Mouse (Mus musculus) ES-E14 (cell line): Measurements from ENCODE around the gene Ulk4. TPM values are rescaled to one million over a fixed set of nuclear protein-coding genes. Genes with fewer than 3 reads are reported as not detected.

ENCODE experiments used
- DNase-seq: peaks from one replicate; pipeline ENCODE4 v3.0.0-alpha.2; 2013; ENCODE audit warnings: low read depth, low spot score
- H3K27ac ChIP-seq: 2 replicates; pipeline ENCODE4 v1.5.1; 2012; ENCODE audit warnings: low read depth, mild to moderate bottlenecking, low read length, moderate library complexity, mixed read lengths; ENCODE audit not compliant: poor library complexity, insufficient read depth, severe bottlenecking
- H3K36me3 ChIP-seq: 2 replicates; pipeline ENCODE4 v1.6.1; 2012; ENCODE audit warnings: mild to moderate bottlenecking, low read length, moderate library complexity, mixed read lengths; ENCODE audit not compliant: control insufficient read depth, poor library complexity, insufficient read depth, severe bottlenecking
- H3K4me1 ChIP-seq, 2 experiments: fragments of 150-350 bp in 1 of 2; sonication (generic) in 1 of 2; 2 replicates each; pipeline ENCODE4 v1.6.1; 2012; ENCODE audit warnings: low read length in 2 of 2, mild to moderate bottlenecking in 1 of 2, mixed read lengths in 1 of 2; ENCODE audit not compliant: control insufficient read depth in 2 of 2, insufficient read depth in 2 of 2, poor library complexity in 1 of 2
- H3K4me3 ChIP-seq, 2 experiments: fragments of 150-350 bp in 1 of 2; sonication (generic) in 1 of 2; 2 replicates each; pipeline ENCODE4 v1.5.1; 2012; ENCODE audit warnings: low read length in 2 of 2, low read depth in 1 of 2, mild to moderate bottlenecking in 1 of 2, mixed read lengths in 1 of 2; ENCODE audit not compliant: insufficient read depth in 1 of 2, poor library complexity in 1 of 2, severe bottlenecking in 1 of 2
- H3K9ac ChIP-seq: 2 replicates; pipeline ENCODE4 v1.6.1; 2012; ENCODE audit warnings: low read depth, mild to moderate bottlenecking, low read length, mixed read lengths; ENCODE audit not compliant: poor library complexity, insufficient read depth, severe bottlenecking
- H3K9me3 ChIP-seq: fragments of 150-350 bp; sonication (generic); 2 replicates; pipeline ENCODE4 v1.6.1; 2012; ENCODE audit warnings: low read depth, mild to moderate bottlenecking, low read length; ENCODE audit not compliant: control insufficient read depth, insufficient read depth
- CHD2 ChIP-seq: IDR thresholded peaks from 2 replicates; pipeline ENCODE4 v1.6.1; 2014; ENCODE audit warnings: mild to moderate bottlenecking, low read depth, low read length, inconsistent platforms
- HCFC1 ChIP-seq: IDR thresholded peaks from 2 replicates; pipeline ENCODE4 v1.6.1; 2012; ENCODE audit warnings: low read length, inconsistent platforms, borderline replicate concordance; ENCODE audit not compliant: insufficient read depth
- MAFK ChIP-seq: IDR thresholded peaks from 2 replicates; pipeline ENCODE4 v1.6.1; 2014; ENCODE audit warnings: mild to moderate bottlenecking, low read depth, low read length, inconsistent platforms; ENCODE audit not compliant: insufficient read depth
- ZC3H11A ChIP-seq: IDR thresholded peaks from 2 replicates; pipeline ENCODE4 v1.6.1; 2012; ENCODE audit warnings: low read depth, mild to moderate bottlenecking, inconsistent platforms, low read length, borderline replicate concordance
- ZNF384 ChIP-seq: IDR thresholded peaks from 2 replicates; pipeline ENCODE4 v1.6.1; 2012; ENCODE audit warnings: low read depth, low read length, inconsistent platforms
- in situ Hi-C, 2 experiments: fragments of 600-800 bp; cut with MboI; formaldehyde crosslinking; loops; one replicate each; pipeline ENCODE4 v1.15.1; 2025; ENCODE audit warnings: low sequenced_read_pairs in 2 of 2, inconsistent platforms in 1 of 2; ENCODE audit not compliant: unreplicated experiment in 2 of 2
- total RNA-seq: library from RNA; depleted of rRNA; stranded (reverse); fragments of 300-350 nt; gene quantifications from 2 replicates; pipeline ENCODE4 v1.2.3, GENCODE M21; 2012; rRNA removed

Gene Ulk4
- 25.7 and 31.5 TPM in 2 replicates for total RNA-seq

DNA sequence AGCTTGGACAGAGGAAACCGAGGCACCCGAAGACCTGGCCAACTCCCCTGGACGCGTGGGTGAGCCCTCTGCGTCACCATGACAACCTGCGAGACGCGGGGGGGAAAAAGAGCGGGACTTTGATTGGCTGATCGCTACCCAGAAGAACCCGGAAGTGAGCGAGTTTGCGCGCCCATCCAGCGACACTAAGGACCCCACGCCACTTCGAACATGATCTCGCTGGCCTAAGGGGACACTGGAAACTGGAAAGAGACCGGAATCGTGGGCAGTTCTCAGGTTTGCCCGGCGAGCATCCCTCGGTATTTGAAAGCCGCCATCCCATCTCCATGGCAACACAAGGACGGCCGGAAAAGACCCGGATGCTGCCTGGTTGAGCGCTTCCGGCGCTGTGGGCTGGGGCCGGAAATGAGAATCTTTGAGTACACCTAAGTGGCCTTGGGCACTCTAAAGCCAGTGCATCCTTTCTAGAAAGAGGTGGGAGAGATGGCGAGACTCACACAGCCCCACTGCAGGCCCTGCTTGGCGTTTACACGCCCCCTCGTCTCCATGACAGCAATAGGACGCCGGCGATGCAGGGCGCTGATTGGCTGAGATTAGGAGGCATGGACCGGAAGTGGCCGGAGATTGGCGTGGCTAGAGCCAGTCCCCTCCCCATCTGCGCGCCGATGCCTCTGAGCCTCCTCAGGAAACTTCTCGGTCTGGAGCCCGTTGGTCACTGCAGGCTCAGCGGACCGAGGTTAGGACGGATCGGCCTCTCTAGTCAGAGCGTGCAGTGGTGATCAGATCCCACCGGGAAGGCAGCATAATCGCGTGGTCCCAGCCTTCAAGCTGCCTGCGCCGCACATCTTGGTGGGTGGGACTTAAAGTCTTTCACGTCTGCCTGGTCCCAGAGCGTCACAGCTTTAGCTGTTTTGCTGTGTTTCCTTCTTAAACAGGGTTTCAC is at the start of gene Ulk4:
Gene Ulk4 (minus strand): TSS at position 80 of the 943 bp plus-strand sequence.
- in situ Hi-C loops = no loop called here
- Histone ChIP-seq H3K36me3 (no peaks in the 10 kb centered on the region), H3K4me1 (peaks cover 0 to 2% of the 10 kb centered on the region in 2 experiments; a peak in 1 of 4 replicates), H3K9me3 (no peaks in the 10 kb centered on the region), H3K9ac (peak within 1 kb of the TSS; percentile 84), H3K27ac (no peak within 1 kb of the TSS), H3K4me3 (peak within 1 kb of the TSS; percentile 84)
- no peak for TF ChIP-seq ZNF384
- peak; percentile 57; the same call in 1 of the 2 replicates for TF ChIP-seq HCFC1
- TF ChIP-seq MAFK = no peak
- DNase-seq = peak; percentile 87

- peaks cover 25% of the 10 kb centered on the region for H3K9me3 ChIP-seq
- H3K9ac ChIP-seq = no peak overlapping the region
- no peak overlapping the region for H3K27ac ChIP-seq
- peaks cover 0 to under 1% of the 10 kb centered on the region in 2 experiments; a peak in 1 of 4 replicates for H3K4me1 ChIP-seq
- TF ChIP-seq ZNF384 = no peak
- no peak for TF ChIP-seq CHD2
- no peak for TF ChIP-seq MAFK
- TF ChIP-seq HCFC1 = no peak
- TF ChIP-seq ZC3H11A = no peak
- DNase-seq = no peak
- peaks cover 30% of the 10 kb centered on the region for H3K36me3 ChIP-seq
- no peak overlapping the region for H3K4me3 ChIP-seq
- in situ Hi-C loops = no loop called here
Observed at GRCm38 (mm10) chr9:121322034-121322433, 45.0 kb upstream of the Ulk4 start.

- no peak overlapping the region for H3K4me3 ChIP-seq
- peaks cover 25% of the 10 kb centered on the region for H3K9me3 ChIP-seq
- TF ChIP-seq CHD2 (no peak), MAFK (no peak), ZNF384 (no peak), ZC3H11A (no peak), HCFC1 (no peak)
- peaks cover 0 to 5% of the 10 kb centered on the region in 2 experiments; a peak in 2 of 4 replicates for H3K4me1 ChIP-seq
- no peak overlapping the region for H3K27ac ChIP-seq
- in situ Hi-C loops = no loop called here
- no peak for DNase-seq
- H3K36me3 ChIP-seq = peaks cover 30% of the 10 kb centered on the region
- no peak overlapping the region for H3K9ac ChIP-seq
Observed at GRCm38 (mm10) chr9:121321118-121321517, 44.1 kb upstream of the Ulk4 start.

- Histone ChIP-seq H3K36me3 (peaks cover 30% of the 10 kb centered on the region), H3K9ac (no peak overlapping the region), H3K4me1 (peaks cover 3 to 12% of the 10 kb centered on the region in 2 experiments; a peak in 3 of 4 replicates), H3K4me3 (no peak overlapping the region), H3K27ac (no peak overlapping the region), H3K9me3 (peaks cover 25% of the 10 kb centered on the region)
- DNase-seq = no peak
- in situ Hi-C loops = no loop called here
- TF ChIP-seq ZNF384 = no peak
Observed at GRCm38 (mm10) chr9:121320433-121320832, 43.4 kb upstream of the Ulk4 start.
